ENCODE assay signal across 9 mouse cellular contexts in the genomic region with DNA sequence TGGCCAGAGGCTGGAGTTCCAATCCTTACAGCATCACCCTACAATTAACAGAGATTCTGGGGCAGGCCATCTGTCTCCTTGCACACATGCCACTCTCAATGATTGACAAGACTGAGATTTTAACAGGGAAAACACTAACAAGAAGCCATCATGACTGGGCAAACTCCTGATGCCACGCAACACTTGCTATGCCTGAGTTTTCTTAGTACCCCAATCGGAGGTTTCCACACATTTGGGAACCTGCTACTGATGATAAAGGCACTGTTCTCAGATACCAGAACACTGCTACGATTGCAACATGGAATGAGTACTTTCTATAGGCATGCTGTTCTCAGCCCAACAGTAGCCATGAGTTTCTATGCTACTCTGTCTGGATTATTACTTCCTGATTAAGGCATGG. TPM values are rescaled to one million over a fixed set of nuclear protein-coding genes. Genes with fewer than 3 reads are reported as not detected.
DNase-seq lines count a peak whose midpoint lies in the region; ATAC-seq and TF ChIP-seq lines count a peak whose summit lies in the region.
"Had no signal": no experiment of that assay in that cellular context is flagged by ENCODE, and none has a peak within 500 bp of the region (broad histone marks: within the 10 kb centered on the region; RNA-seq: fewer than 3 reads in every experiment).

No protein-coding gene starts in this region.

- intact Hi-C loops in heart, postnatal 10 days (cut with DNase I), result no loop called here

- H3K4me1 ChIP-seq in heart, embryonic 14.5 days (ENCODE audit: control insufficient read depth in 2 of 2, insufficient read depth in 2 of 2, low read length in 2 of 2), result peaks cover 18 to 42% of the 10 kb centered on the region in 2 experiments
- peaks cover 69% of the 10 kb centered on the region for H3K4me1 ChIP-seq in lung, embryonic 15.5 days
- H3K4me1 ChIP-seq in hindbrain, embryonic 14.5 days (replicated peaks; ENCODE audit: control insufficient read depth, insufficient read depth, low read length), result peaks cover 60% of the 10 kb centered on the region
- H3K4me1 ChIP-seq in midbrain, postnatal 0 days (ENCODE audit: insufficient read depth, low read length), result peaks cover 37% of the 10 kb centered on the region

- no peak for DNase-seq in heart, postnatal 10 days
- no peak for DNase-seq in lung, postnatal 4 days
- no peak for DNase-seq in hindbrain, embryonic 14.5 days (ENCODE audit: low spot score)
- DNase-seq in midbrain, postnatal 0 days (ENCODE audit: low spot score), result no peak
- no peak for DNase-seq in adrenal gland, postnatal 10 days
- DNase-seq: adrenal gland, adult 8-10 months had no signal

- H3K9me3 ChIP-seq in heart, embryonic 14.5 days (ENCODE audit: control insufficient read depth, low read length), result no peaks in the 10 kb centered on the region
- no peaks in the 10 kb centered on the region for H3K9me3 ChIP-seq in lung, embryonic 15.5 days
- H3K9me3 ChIP-seq in hindbrain, embryonic 14.5 days (ENCODE audit: control insufficient read depth, low read length), result no peaks in the 10 kb centered on the region
- H3K9me3 ChIP-seq in midbrain, postnatal 0 days (ENCODE audit: low read length), result no peaks in the 10 kb centered on the region

- 60% methylated on average over 3 of the region's 3 CpGs for WGBS in heart, embryonic 14.5 days
- 70% methylated on average over 3 of the region's 3 CpGs for WGBS in lung, embryonic 15.5 days
- 85% methylated on average over 3 of the region's 3 CpGs for WGBS in hindbrain, embryonic 14.5 days
- 81% methylated on average over 3 of the region's 3 CpGs for WGBS in midbrain, postnatal 0 days

- no peak for TF ChIP-seq CTCF in midbrain, postnatal 0 days (IDR thresholded peaks at IDR 0.05)

- ATAC-seq in heart, embryonic 14.5 days (ENCODE audit: insufficient number of reproducible peaks, insufficient read depth, low FRiP score, low read depth), result no peak
- no peak for ATAC-seq in lung, embryonic 15.5 days (ENCODE audit: borderline replicate concordance, extremely low read depth, low FRiP score, low TSS enrichment)
- no peak for ATAC-seq in hindbrain, embryonic 14.5 days (ENCODE audit: low FRiP score)
- no peak for ATAC-seq in midbrain, postnatal 0 days (ENCODE audit: low FRiP score)
- ATAC-seq in erythroid progenitor cell, adult 5-6 weeks (replicated peaks; ENCODE audit: low FRiP score, poor library complexity, severe bottlenecking), result no peak

- peak overlapping the region; percentile 85 for H3K4me2 ChIP-seq in heart, embryonic 14.5 days (ENCODE audit: low read length)
- H3K4me2 ChIP-seq in lung, embryonic 15.5 days, result peak overlapping the region; percentile 66
- H3K4me2 ChIP-seq in hindbrain, embryonic 14.5 days (replicated peaks), result peak overlapping the region; percentile 77
- H3K4me2 ChIP-seq in midbrain, postnatal 0 days (ENCODE audit: low read depth, low read length, poor library complexity, severe bottlenecking), result peak overlapping the region; percentile 92; the same call in 1 of the 2 replicates

- no peak overlapping the region for H3K9ac ChIP-seq in heart, embryonic 14.5 days (ENCODE audit: low read length)
- H3K9ac ChIP-seq in lung, embryonic 15.5 days, result no peak overlapping the region
- no peak overlapping the region for H3K9ac ChIP-seq in hindbrain, embryonic 14.5 days
- no peak overlapping the region; the same call in 1 of the 2 replicates for H3K9ac ChIP-seq in midbrain, postnatal 0 days (replicated peaks; ENCODE audit: low read length, poor library complexity, severe bottlenecking)

- peaks cover 5% of the 10 kb centered on the region; the same call in 1 of the 2 replicates for H3K36me3 ChIP-seq in heart, embryonic 14.5 days (ENCODE audit: control insufficient read depth, insufficient read depth, low read length)
- no peaks in the 10 kb centered on the region for H3K36me3 ChIP-seq in lung, embryonic 15.5 days
- peaks cover 15% of the 10 kb centered on the region for H3K36me3 ChIP-seq in hindbrain, embryonic 14.5 days (replicated peaks; ENCODE audit: control insufficient read depth, insufficient read depth)
- H3K36me3 ChIP-seq in midbrain, postnatal 0 days (ENCODE audit: insufficient read depth, low read length), result no peaks in the 10 kb centered on the region

- H3K27me3 ChIP-seq in heart, embryonic 14.5 days (ENCODE audit: control insufficient read depth, insufficient read depth, low read length), result no peaks in the 10 kb centered on the region
- no peaks in the 10 kb centered on the region for H3K27me3 ChIP-seq in lung, embryonic 15.5 days
- H3K27me3 ChIP-seq in hindbrain, embryonic 14.5 days (ENCODE audit: control insufficient read depth, insufficient read depth, low read length), result no peaks in the 10 kb centered on the region
- no peaks in the 10 kb centered on the region for H3K27me3 ChIP-seq in midbrain, postnatal 0 days (ENCODE audit: insufficient read depth, low read length)

- no peak overlapping the region for H3K27ac ChIP-seq in heart, embryonic 14.5 days (replicated peaks in 1 of 2; ENCODE audit: control insufficient read depth in 1 of 2, insufficient read depth in 1 of 2, low read depth in 2 of 2, low read length in 2 of 2)
- H3K27ac ChIP-seq in lung, embryonic 15.5 days, result peak overlapping the region; percentile 80; the same call in 1 of the 2 replicates
- H3K27ac ChIP-seq in hindbrain, embryonic 14.5 days, result no peak overlapping the region
- H3K27ac ChIP-seq in midbrain, postnatal 0 days (ENCODE audit: low read depth, low read length), result no peak overlapping the region

- H3K4me3 ChIP-seq in heart, embryonic 14.5 days (ENCODE audit: control insufficient read depth in 1 of 2, insufficient read depth in 1 of 2, low read depth in 1 of 2, low read length in 2 of 2), result no peak overlapping the region
- peak overlapping the region; percentile 62 for H3K4me3 ChIP-seq in lung, embryonic 15.5 days
- no peak overlapping the region for H3K4me3 ChIP-seq in hindbrain, embryonic 14.5 days (replicated peaks; ENCODE audit: low read length)
- no peak overlapping the region for H3K4me3 ChIP-seq in midbrain, postnatal 0 days (ENCODE audit: low read depth, low read length)

RNA-seq across cellular contexts. Expression of gene Bcl2l1, which starts 5.0 kb away (rescaled TPM):
- polyA plus RNA-seq in heart, embryonic 14.5 days (2014; fragmentation: Nextera tagmentation; extraction: Ambion mirVana), result 59.0 and 68.1 TPM in 2 replicates
- 10 to 100 TPM; 40.0 to 72.4 TPM for total RNA-seq in heart, postnatal 10 days (2021)
- polyA plus RNA-seq in lung, embryonic 15.5 days (2015; fragmentation: Nextera tagmentation; extraction: Ambion mirVana), result 101 and 107 TPM in 2 replicates
- polyA plus RNA-seq in hindbrain, embryonic 14.5 days (2014; fragmentation: Nextera tagmentation; extraction: Ambion mirVana), result 155 and 165 TPM in 2 replicates
- total RNA-seq in midbrain, postnatal 0 days (2014; rRNA removed), result 124 and 133 TPM in 2 replicates
- 150 and 158 TPM in 2 replicates for polyA plus RNA-seq in midbrain, postnatal 0 days (2015; fragmentation: Nextera tagmentation; extraction: Ambion mirVana)
- 80.9 and 99.1 TPM in 2 replicates for total RNA-seq in erythroid progenitor cell, adult 5-6 weeks (2015; ENCODE audit: low replicate concordance)
- 76.9 and 94.9 TPM in 2 replicates for total RNA-seq in erythroid progenitor cell, adult 5-6 weeks (2017; ENCODE audit: low replicate concordance)
- 10 to 100 TPM; 49.3 to 56.2 TPM for total RNA-seq in adrenal gland, postnatal 10 days (2021)

RNA-seq across cellular contexts. Expression of gene Tpx2, which starts 21.3 kb away (rescaled TPM):
- 56.2 and 60.8 TPM in 2 replicates for polyA plus RNA-seq in heart, embryonic 14.5 days (2014; fragmentation: Nextera tagmentation; extraction: Ambion mirVana)
- 10 to 100 TPM; 16.0 to 17.8 TPM for total RNA-seq in heart, postnatal 10 days (2021)
- 92.1 and 94.7 TPM in 2 replicates for polyA plus RNA-seq in lung, embryonic 15.5 days (2015; fragmentation: Nextera tagmentation; extraction: Ambion mirVana)
- 17.2 and 20.1 TPM in 2 replicates for polyA plus RNA-seq in hindbrain, embryonic 14.5 days (2014; fragmentation: Nextera tagmentation; extraction: Ambion mirVana)
- total RNA-seq in midbrain, postnatal 0 days (2014; rRNA removed), result 4.2 and 4.7 TPM in 2 replicates
- polyA plus RNA-seq in midbrain, postnatal 0 days (2015; fragmentation: Nextera tagmentation; extraction: Ambion mirVana), result 4.6 and 4.8 TPM in 2 replicates
- 326 and 338 TPM in 2 replicates for total RNA-seq in erythroid progenitor cell, adult 5-6 weeks (2015; ENCODE audit: low replicate concordance)
- 393 and 412 TPM in 2 replicates for total RNA-seq in erythroid progenitor cell, adult 5-6 weeks (2017; ENCODE audit: low replicate concordance)
- total RNA-seq in adrenal gland, postnatal 10 days (2021), result 10 to 100 TPM; 18.4 to 21.4 TPM

Comparison
In these comparisons a context has a peak if more than half of its experiments do, and no peak if none do; other contexts are left out.
1. RNA of gene Tpx2, which starts 21.3 kb away (total RNA-seq): 326 to 412 TPM in erythroid progenitor cell, adult 5-6 weeks; 18.4 to 21.4 TPM in adrenal gland, postnatal 10 days, 16.0 to 17.8 TPM in heart, postnatal 10 days and 4.2 to 4.7 TPM in midbrain, postnatal 0 days; every median in the first group is over 10 times any median in the second.
2. Peak in every context shown above with its lines, with median percentiles within 50 percentile points of each other: H3K4me2 ChIP-seq.